Mouse (Mus musculus): ENCODE data around the gene Ribc1. TPM values are rescaled to one million over a fixed set of nuclear protein-coding genes. Genes with fewer than 3 reads are reported as not detected.

The Ribc1 gene
- polyA plus RNA-seq (2014; fragmentation: Illumina TruSeq; extraction: RNeasy Lipid Tissue Mini Kit (QIAGEN cat#74804); ENCODE audit: low read depth, low replicate concordance), result 32.1 TPM

GRCm38 (mm10) chrX:152016151-152017145, at the start of gene Ribc1, which contains the start of gene Smc1a:
Ribc1 (minus strand) TSS chrX:152016295.
Smc1a (plus strand) TSS chrX:152016428.

GRCm38 (mm10) chrX:152001737-152002710, 14.1 kb downstream of the Ribc1 start, which contains the start of gene Hsd17b10:
Hsd17b10 (plus strand) TSS chrX:152001845.

Other genes with a start within 250 kb of the Ribc1 start
- 59.1 TPM for gene Huwe1, start 215.5 kb downstream of the Ribc1 start, polyA plus RNA-seq (2014; fragmentation: Illumina TruSeq; extraction: RNeasy Lipid Tissue Mini Kit (QIAGEN cat#74804); ENCODE audit: low read depth, low replicate concordance)
- gene Hsd17b10, start 14.4 kb downstream of the Ribc1 start, polyA plus RNA-seq (2014; fragmentation: Illumina TruSeq; extraction: RNeasy Lipid Tissue Mini Kit (QIAGEN cat#74804); ENCODE audit: low read depth, low replicate concordance), result 13.6 TPM
- gene Smc1a, start 133 bp upstream of the Ribc1 start, polyA plus RNA-seq (2014; fragmentation: Illumina TruSeq; extraction: RNeasy Lipid Tissue Mini Kit (QIAGEN cat#74804); ENCODE audit: low read depth, low replicate concordance), result 9.7 TPM
- 0.43 TPM for gene Iqsec2, start 128.0 kb upstream of the Ribc1 start, polyA plus RNA-seq (2014; fragmentation: Illumina TruSeq; extraction: RNeasy Lipid Tissue Mini Kit (QIAGEN cat#74804); ENCODE audit: low read depth, low replicate concordance)
- 2.9 TPM for gene Kdm5c, start 216.7 kb upstream of the Ribc1 start, polyA plus RNA-seq (2014; fragmentation: Illumina TruSeq; extraction: RNeasy Lipid Tissue Mini Kit (QIAGEN cat#74804); ENCODE audit: low read depth, low replicate concordance)